Mouse (Mus musculus) thymus, adult 2 months (tissue): ENCODE measurements around the gene Eng.

ENCODE experiments used
- CTCF ChIP-seq: fragments of 200-500 bp; IDR thresholded peaks from 2 replicates; pipeline ENCODE4 v1.5.1; 2012; ENCODE audit warnings: mild to moderate bottlenecking, control low read depth, low read length, moderate library complexity, borderline replicate concordance; ENCODE audit not compliant: control insufficient read depth, poor library complexity, insufficient read depth; ENCODE audit errors: extremely low read depth
- POLR2A ChIP-seq: fragments of 200-500 bp; IDR thresholded peaks from 2 replicates; pipeline ENCODE4 v1.6.1; 2012; ENCODE audit warnings: mild to moderate bottlenecking, low read length, control low read depth, moderate library complexity; ENCODE audit not compliant: control insufficient read depth, poor library complexity, insufficient read depth; ENCODE audit errors: extremely low read depth

- TF ChIP-seq POLR2A = no peak
- TF ChIP-seq CTCF = no peak
Measured at GRCm38 (mm10) chr2:32596725-32597124, 49.7 kb upstream of the Eng start.
